Mouse (Mus musculus): ENCODE measurements around the gene Neurod1. TPM values are rescaled to one million over a fixed set of nuclear protein-coding genes. Genes with fewer than 3 reads are reported as not detected.

Gene Neurod1
- polyA plus RNA-seq, 1 experiment from 2014 or later = 4.2 TPM

- peaks cover 71% of the 10 kb centered on the region for H3K27me3 ChIP-seq (replicated peaks; ENCODE audit: control insufficient read depth, insufficient read depth, low read length)
- no peak overlapping the region for H3K9ac ChIP-seq (ENCODE audit: low read depth, low read length)
- ATAC-seq (ENCODE audit: low read depth) (peak; percentile 68), DNase-seq (ENCODE audit: low spot score) (peak; percentile 37)
- H3K4me3 ChIP-seq (ENCODE audit: low read depth, low read length) = no peak overlapping the region
- H3K9me3 ChIP-seq (ENCODE audit: control insufficient read depth, low read length) = no peaks in the 10 kb centered on the region
- no peaks in the 10 kb centered on the region for H3K4me1 ChIP-seq (ENCODE audit: control insufficient read depth, insufficient read depth, low read length)
- no peak overlapping the region for H3K4me2 ChIP-seq (ENCODE audit: low read depth, low read length)
- 2% methylated on average over 43 of the region's 44 CpGs for WGBS
- H3K36me3 ChIP-seq (ENCODE audit: control insufficient read depth, insufficient read depth, low read length) = no peaks in the 10 kb centered on the region
- H3K27ac ChIP-seq (replicated peaks; ENCODE audit: low read depth, low read length) = no peak overlapping the region
These were observed 2.8 kb upstream of the Neurod1 start for GRCm38 (mm10) chr2:79459061-79460045.

- DNase-seq (ENCODE audit: low spot score) (no peak), ATAC-seq (ENCODE audit: low read depth) (no peak)
- no peaks in the 10 kb centered on the region for H3K4me1 ChIP-seq (ENCODE audit: control insufficient read depth, insufficient read depth, low read length)
- no peaks in the 10 kb centered on the region for H3K36me3 ChIP-seq (ENCODE audit: control insufficient read depth, insufficient read depth, low read length)
- no peak overlapping the region for H3K4me3 ChIP-seq (ENCODE audit: low read depth, low read length)
- H3K9me3 ChIP-seq (ENCODE audit: control insufficient read depth, low read length) = no peaks in the 10 kb centered on the region
- no peak overlapping the region for H3K9ac ChIP-seq (ENCODE audit: low read depth, low read length)
- WGBS = 19% methylated on average over 3 of the region's 3 CpGs
- H3K27ac ChIP-seq (replicated peaks; ENCODE audit: low read depth, low read length) = no peak overlapping the region
- no peak overlapping the region for H3K4me2 ChIP-seq (ENCODE audit: low read depth, low read length)
- H3K27me3 ChIP-seq (replicated peaks; ENCODE audit: control insufficient read depth, insufficient read depth, low read length) = peaks cover 80% of the 10 kb centered on the region
These were observed 1.4 kb upstream of the Neurod1 start for GRCm38 (mm10) chr2:79457932-79458331.

GRCm38 (mm10) chr2:79457434-79457833 is 883 bp upstream of the Neurod1 start:
- 58% methylated on average over 3 of the region's 3 CpGs for WGBS
- no peak overlapping the region for H3K4me3 ChIP-seq (ENCODE audit: low read depth, low read length)
- H3K4me1 ChIP-seq (ENCODE audit: control insufficient read depth, insufficient read depth, low read length) = no peaks in the 10 kb centered on the region
- no peak overlapping the region for H3K4me2 ChIP-seq (ENCODE audit: low read depth, low read length)
- ATAC-seq (ENCODE audit: low read depth) (no peak), DNase-seq (ENCODE audit: low spot score) (no peak)
- H3K27me3 ChIP-seq (replicated peaks; ENCODE audit: control insufficient read depth, insufficient read depth, low read length) = peaks cover 78% of the 10 kb centered on the region
- no peak overlapping the region for H3K27ac ChIP-seq (replicated peaks; ENCODE audit: low read depth, low read length)
- H3K36me3 ChIP-seq (ENCODE audit: control insufficient read depth, insufficient read depth, low read length) = no peaks in the 10 kb centered on the region
- H3K9me3 ChIP-seq (ENCODE audit: control insufficient read depth, low read length) = no peaks in the 10 kb centered on the region
- no peak overlapping the region for H3K9ac ChIP-seq (ENCODE audit: low read depth, low read length)

- 4% methylated on average over 10 of the region's 10 CpGs for WGBS
- Histone ChIP-seq H3K27ac (replicated peaks; ENCODE audit: low read depth, low read length) (no peak overlapping the region), H3K9ac (ENCODE audit: low read depth, low read length) (no peak overlapping the region), H3K4me2 (ENCODE audit: low read depth, low read length) (no peak overlapping the region), H3K36me3 (ENCODE audit: control insufficient read depth, insufficient read depth, low read length) (no peaks in the 10 kb centered on the region), H3K27me3 (replicated peaks; ENCODE audit: control insufficient read depth, insufficient read depth, low read length) (peaks cover 81% of the 10 kb centered on the region), H3K9me3 (ENCODE audit: control insufficient read depth, low read length) (no peaks in the 10 kb centered on the region), H3K4me1 (ENCODE audit: control insufficient read depth, insufficient read depth, low read length) (no peaks in the 10 kb centered on the region), H3K4me3 (ENCODE audit: low read depth, low read length) (peak overlapping the region; percentile 34; the same call in 1 of the 2 replicates)
- no peak for DNase-seq (ENCODE audit: low spot score)
- no peak for ATAC-seq (ENCODE audit: low read depth)
These were observed 905 bp downstream of the Neurod1 start for GRCm38 (mm10) chr2:79455646-79456045.

- Histone ChIP-seq H3K4me1 (ENCODE audit: control insufficient read depth, insufficient read depth, low read length) (no peaks in the 10 kb centered on the region), H3K36me3 (ENCODE audit: control insufficient read depth, insufficient read depth, low read length) (no peaks in the 10 kb centered on the region), H3K9me3 (ENCODE audit: control insufficient read depth, low read length) (no peaks in the 10 kb centered on the region), H3K27ac (replicated peaks; ENCODE audit: low read depth, low read length) (no peak overlapping the region), H3K9ac (ENCODE audit: low read depth, low read length) (no peak overlapping the region), H3K27me3 (replicated peaks; ENCODE audit: control insufficient read depth, insufficient read depth, low read length) (peaks cover 74% of the 10 kb centered on the region), H3K4me3 (ENCODE audit: low read depth, low read length) (peak overlapping the region; percentile 39; the same call in 1 of the 2 replicates), H3K4me2 (ENCODE audit: low read depth, low read length) (0 out of 2 replicates have a peak overlapping the region, but pooled peaks have one; percentile 67)
- ATAC-seq (ENCODE audit: low read depth) (no peak), DNase-seq (ENCODE audit: low spot score) (no peak)
- 13% methylated on average over 15 of the region's 15 CpGs for WGBS
These were observed 1.6 kb downstream of the Neurod1 start for GRCm38 (mm10) chr2:79454786-79455446.

- Histone ChIP-seq H3K9me3 (ENCODE audit: control insufficient read depth, low read length) (no peaks in the 10 kb centered on the region), H3K27me3 (replicated peaks; ENCODE audit: control insufficient read depth, insufficient read depth, low read length) (peaks cover 66% of the 10 kb centered on the region), H3K4me3 (ENCODE audit: low read depth, low read length) (peak overlapping the region; percentile 39), H3K4me2 (ENCODE audit: low read depth, low read length) (peak overlapping the region; percentile 67), H3K27ac (replicated peaks; ENCODE audit: low read depth, low read length) (no peak overlapping the region), H3K36me3 (ENCODE audit: control insufficient read depth, insufficient read depth, low read length) (no peaks in the 10 kb centered on the region), H3K4me1 (ENCODE audit: control insufficient read depth, insufficient read depth, low read length) (no peaks in the 10 kb centered on the region), H3K9ac (ENCODE audit: low read depth, low read length) (0 out of 2 replicates have a peak overlapping the region, but pooled peaks have one; percentile 9)
- peak; percentile 91 for DNase-seq (ENCODE audit: low spot score)
- ATAC-seq (ENCODE audit: low read depth) = peak; percentile 82
- WGBS = 2% methylated on average over 42 of the region's 55 CpGs
These were observed 2.4 kb downstream of the Neurod1 start for GRCm38 (mm10) chr2:79453901-79454781.

GRCm38 (mm10) chr2:79451438-79451837 is 5.1 kb downstream of the Neurod1 start:
- no peak for DNase-seq (ENCODE audit: low spot score)
- Histone ChIP-seq H3K27me3 (replicated peaks; ENCODE audit: control insufficient read depth, insufficient read depth, low read length) (peaks cover 39% of the 10 kb centered on the region), H3K9ac (ENCODE audit: low read depth, low read length) (no peak overlapping the region), H3K4me2 (ENCODE audit: low read depth, low read length) (no peak overlapping the region), H3K9me3 (ENCODE audit: control insufficient read depth, low read length) (no peaks in the 10 kb centered on the region), H3K36me3 (ENCODE audit: control insufficient read depth, insufficient read depth, low read length) (no peaks in the 10 kb centered on the region), H3K27ac (replicated peaks; ENCODE audit: low read depth, low read length) (no peak overlapping the region), H3K4me3 (ENCODE audit: low read depth, low read length) (no peak overlapping the region), H3K4me1 (ENCODE audit: control insufficient read depth, insufficient read depth, low read length) (no peaks in the 10 kb centered on the region)
- 45% methylated on average over 5 of the region's 5 CpGs for WGBS
- no peak for ATAC-seq (ENCODE audit: low read depth)

Measured in embryonic facial prominence, embryonic 14.5 days (tissue).